Mouse (Mus musculus): Measurements from ENCODE around the gene Evi2. TPM values are rescaled to one million over a fixed set of nuclear protein-coding genes. Genes with fewer than 3 reads are reported as not detected.

Gene Evi2
- total RNA-seq (2021): under 1 TPM; 0.18 to 0.27 TPM
- long read RNA-seq, experiment 1: 0 reads
- long read RNA-seq, experiment 2, partial matches to known transcripts: 0 of 2 reads
- long read RNA-seq, experiment 2, other reads (novel, unspliced or antisense): 2 of 2 reads

DNA sequence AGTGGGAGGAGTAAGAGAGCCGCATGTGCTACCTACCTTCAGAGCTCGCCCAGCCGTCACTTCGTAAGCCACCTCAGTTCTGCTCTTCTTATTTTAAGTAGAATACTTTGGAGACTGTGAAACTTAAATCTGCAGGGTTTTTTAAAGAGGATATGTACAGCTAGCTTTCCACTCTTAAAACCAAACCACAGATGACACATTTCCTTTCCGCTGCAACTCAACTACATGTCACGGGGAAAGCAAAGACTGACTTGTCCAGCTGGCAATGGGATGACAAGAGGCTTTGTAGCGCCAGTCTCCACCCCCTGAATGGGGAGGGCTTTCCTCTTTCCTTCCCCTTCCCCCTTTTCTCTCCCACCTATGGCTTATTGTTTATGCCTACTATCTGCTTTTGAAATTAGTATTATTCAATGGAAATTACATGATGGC is at the start of gene Evi2, which contains the start of gene Evi2a:
Evi2 (minus strand) TSS at position 257 of the 429 bp plus-strand sequence.
Evi2a (minus strand) TSS at position 277 of the 429 bp plus-strand sequence.
- DNase-seq: no peak

DNA sequence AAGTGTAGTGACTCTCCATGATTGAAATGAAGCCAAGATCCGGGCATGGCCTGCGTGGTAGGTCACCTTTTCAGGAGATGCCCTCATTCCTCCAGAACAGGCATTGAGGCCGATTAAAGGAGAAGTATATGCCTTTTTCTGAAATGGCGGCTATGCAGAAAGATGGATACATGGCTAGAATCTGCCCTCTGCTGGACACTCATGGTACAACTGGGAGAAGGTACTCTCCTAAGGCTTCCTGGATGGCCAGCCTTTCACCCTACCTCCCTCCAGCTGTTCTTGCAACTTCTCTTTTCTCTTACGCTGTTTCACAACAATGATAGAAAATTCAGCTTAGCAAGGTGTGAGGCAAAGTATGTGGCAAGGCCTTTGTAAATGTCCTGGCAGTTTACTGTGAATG is 47.4 kb upstream of the Evi2 start:
- peak; percentile 83 for DNase-seq

DNA sequence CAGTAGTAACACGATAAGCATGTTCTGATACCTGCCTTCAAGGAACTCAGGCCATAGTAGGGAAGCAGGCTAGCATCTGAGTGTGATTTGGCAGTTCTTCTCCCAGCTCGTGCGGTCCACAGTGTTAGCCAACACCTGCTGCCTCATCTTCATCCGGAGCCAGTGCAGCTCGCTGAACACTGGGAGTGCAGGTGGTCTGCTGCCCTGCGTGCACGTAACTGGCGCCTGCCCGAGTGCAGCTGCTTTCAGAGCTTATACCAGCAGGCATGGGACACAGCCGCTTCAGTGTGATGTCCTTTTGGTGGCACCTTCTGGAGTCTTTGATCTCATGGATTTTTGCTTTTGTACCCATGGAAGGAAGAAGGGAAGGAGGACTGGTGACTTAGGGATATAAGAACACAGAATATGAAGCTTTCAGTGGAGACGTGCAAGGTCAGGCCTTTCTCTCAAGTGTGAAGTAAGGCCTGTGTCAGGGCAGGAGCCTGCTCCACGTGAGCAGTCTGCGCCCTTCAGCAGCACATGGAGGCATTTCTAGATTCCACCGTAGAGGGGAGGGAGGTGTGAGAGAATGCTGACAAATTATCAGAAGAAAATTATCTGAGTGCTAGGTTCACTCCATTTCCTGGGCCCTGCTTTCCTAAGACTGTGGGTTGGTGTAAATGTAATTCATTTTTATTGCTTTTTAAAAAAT is 45.1 kb upstream of the Evi2 start:
- no peak for DNase-seq

DNA sequence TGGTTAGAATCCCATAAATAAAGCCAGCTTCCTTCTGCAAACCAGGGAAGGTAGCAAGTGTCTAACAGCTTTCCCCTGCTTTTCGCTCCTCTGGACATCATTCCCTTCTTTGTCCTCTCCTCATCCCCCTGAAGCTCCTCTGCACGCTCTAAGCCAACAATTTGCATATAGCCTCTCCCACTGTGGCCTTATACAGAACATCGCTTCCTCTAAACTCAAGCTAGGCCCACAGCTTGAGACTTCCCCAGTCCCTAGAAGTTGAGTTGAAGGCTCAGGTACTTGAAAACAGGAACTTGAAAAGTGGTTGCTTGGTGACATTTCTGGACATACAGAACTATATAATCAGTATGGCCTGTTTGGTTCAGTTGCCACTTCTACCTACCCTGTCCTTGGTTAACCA is 43.4 kb upstream of the Evi2 start:
- DNase-seq: no peak

DNA sequence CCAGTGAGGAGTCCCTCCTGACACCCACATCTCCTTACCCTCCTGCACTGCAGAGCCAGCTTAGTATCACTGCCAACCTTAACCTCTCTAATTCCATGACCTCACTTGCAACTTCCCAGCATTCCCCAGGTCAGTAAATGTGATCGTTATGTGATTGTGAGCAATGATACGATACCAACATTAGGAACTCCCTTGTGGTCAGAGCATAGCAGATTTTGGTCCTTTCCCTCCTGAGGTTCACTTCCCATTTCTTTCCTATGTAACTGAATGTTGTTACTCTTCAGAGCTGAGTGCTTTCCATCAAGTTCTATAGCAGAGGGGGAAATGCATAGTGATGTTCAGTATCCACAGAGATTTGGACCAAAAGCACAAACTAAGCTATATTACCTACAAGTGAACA is 39.9 kb upstream of the Evi2 start:
- DNase-seq: no peak

DNA sequence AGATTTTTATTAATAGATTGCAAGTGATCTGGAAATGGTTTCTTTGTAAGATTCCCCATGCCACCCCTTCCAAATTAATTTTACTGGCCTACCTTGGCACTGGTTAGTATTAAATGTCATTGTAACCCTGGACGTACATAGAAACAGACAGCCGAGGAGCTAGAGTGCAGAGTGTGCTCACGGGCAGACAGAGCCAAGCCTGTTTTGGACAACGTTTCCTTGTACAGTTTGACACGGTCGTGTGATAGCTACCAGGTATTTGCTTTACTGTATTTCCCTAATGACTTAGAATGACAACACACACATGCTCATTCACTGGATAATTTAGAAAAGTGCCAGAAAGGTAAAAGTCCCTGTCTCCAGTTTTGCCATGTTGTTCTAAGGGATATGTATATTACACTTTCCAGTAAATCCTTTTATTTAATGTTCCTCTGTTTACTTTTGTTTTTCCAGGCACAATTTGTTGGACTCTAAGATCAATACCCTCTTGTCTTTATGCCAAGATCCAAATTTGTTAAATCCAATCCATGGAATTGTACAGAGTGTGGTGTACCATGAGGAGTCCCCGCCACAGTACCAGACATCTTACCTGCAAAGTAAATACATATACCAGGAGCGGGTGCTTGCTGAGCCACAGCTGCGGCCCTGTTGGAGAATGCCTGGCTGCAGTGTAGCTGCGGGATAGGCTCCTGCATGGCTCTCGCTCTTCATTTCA is 38.0 kb upstream of the Evi2 start:
- no peak for DNase-seq

DNA sequence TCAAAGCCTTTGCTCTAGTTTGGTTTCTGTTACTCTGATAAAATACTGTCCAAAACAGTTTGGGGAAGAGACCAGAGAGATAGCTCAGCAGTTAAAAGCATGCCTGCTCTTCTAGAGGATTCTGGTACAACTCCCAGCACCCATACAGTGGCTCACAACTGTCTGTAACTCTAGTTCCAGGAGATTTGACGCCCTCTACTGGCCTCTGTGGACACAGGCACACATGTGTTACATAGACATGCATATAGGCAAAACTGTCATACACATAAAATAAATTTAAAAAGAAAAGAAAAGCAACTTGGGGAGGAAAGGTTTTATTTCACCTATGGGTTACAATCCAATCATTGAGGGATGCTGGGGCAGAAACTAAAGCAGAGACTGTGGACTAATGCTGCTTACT is 36.6 kb upstream of the Evi2 start:
- DNase-seq: no peak

DNA sequence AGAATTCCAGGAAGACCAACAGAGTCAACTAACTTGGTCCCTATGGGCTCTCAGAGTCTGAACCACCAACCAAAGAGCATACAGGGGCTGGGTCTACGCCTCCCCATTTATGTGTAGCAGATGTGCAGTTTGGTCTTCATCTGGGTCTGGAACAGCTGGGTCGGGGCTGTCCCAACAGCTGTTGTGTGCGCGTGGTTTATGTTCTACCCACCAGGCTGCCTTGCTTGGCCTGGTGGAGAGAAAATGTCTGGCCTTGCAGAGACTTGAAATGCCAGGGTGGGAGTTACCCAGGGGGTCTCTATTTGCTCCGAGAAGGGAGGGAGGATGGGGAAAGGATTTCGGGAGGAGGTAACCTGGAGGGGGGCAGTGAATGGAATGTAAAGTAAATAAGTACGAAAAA is 33.1 kb upstream of the Evi2 start:
- no peak for DNase-seq

DNA sequence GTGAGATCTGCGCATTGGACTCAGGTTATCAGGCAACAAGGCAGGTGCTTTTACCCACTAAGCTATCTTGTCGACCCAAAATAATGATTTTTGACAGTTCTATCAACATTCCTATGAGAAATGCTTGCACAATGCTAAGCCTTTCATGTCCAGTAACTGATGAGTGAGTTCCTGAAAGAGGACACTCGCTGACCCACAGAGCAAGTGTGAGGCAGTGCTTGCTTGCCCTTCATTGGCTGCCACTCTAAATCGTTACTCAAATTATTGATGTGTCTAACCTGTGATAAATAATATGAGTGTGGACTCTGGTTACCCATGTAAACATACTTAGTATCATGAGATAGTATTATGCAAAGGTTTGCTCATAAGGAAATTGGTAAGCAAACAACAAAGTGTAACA is 30.1 kb upstream of the Evi2 start:
- DNase-seq: no peak

DNA sequence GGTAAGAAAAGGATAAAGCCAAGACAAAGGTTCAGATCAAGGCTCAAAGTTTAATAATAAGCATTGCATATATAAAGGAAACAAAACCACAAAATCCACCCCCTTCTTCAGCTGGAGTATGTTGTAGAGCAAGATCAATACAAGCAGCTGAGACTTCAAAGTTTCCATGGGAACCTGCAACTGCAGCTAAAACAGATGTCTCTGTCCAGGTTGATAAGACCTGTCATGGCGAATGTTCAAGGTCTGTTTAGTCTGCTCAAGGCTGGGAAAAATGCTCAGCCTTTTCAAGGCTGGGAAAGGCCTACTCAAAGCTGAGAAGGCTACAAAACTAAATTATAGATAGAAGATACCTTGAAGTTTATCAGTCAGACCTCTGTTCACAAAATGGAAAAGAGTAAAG is 22.2 kb upstream of the Evi2 start:
- DNase-seq: no peak

DNA sequence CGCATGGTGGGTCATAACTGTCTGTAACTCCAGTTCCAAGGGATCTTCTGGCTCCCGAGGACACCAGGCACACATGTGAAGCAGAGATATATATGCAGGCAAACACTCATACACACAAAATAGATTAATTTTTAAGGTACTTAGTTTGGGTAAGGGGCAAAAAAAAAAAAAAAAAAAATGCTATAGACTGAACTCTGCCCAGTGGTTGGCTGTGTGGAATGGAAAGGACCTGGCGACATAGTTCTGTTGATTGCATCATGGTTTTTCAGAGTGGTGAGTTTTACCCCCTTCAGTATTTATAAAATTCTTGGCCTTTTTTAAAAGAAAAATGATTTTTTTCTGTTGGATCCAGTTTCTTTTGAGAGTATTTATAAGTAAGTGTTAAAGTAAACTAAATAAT is 5.9 kb upstream of the Evi2 start:
- DNase-seq: no peak

DNA sequence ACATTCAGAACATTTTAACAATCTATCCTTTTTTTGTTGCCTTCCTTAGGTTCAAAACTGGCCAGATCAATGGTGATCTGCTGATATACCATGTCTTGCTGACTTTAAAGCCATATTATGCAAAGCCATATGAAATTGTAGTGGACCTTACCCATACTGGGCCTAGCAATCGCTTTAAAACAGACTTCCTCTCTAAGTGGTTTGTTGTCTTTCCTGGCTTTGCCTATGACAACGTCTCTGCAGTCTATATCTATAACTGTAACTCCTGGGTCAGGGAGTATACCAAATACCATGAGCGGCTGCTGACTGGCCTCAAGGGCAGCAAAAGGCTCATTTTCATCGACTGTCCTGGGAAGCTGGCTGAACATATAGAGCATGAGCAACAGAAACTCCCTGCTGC is 5.2 kb upstream of the Evi2 start:
- DNase-seq: no peak

DNA sequence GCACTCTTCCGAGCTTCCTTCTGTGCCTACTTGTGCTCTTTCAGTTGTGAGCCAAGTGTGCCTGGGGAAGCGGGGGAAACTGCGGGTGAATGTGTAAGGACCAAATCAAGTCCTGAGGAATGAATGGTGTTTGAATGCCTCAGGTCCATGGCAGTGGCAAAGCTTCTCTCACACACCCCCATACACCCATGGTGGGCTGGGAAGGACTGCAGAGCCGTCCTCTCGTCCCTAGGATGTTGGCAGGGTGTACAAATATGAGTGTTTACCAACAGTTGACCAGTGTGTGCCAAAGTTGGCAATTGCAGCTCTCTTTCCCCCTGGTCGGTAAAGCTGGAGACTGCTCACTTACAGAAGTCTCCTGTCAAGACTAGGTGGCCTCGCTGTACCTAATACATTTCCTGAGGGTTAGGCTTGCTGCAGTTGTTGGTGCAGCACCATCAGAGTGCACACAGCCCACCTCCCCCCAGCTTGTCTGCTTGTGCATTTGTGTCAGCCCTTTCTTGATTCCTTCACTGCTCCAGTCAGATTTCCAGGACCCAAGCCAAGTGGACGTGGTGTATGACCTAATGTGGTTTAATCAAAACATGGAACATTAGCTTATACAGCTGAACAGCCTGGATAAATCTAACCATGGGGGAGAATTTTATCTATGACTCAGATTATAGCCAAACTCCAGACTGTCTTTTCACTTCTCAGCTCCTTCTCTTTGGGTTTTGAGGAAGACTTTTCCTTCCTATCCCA is 3.7 kb upstream of the Evi2 start:
- peak; percentile 59 for DNase-seq

DNA sequence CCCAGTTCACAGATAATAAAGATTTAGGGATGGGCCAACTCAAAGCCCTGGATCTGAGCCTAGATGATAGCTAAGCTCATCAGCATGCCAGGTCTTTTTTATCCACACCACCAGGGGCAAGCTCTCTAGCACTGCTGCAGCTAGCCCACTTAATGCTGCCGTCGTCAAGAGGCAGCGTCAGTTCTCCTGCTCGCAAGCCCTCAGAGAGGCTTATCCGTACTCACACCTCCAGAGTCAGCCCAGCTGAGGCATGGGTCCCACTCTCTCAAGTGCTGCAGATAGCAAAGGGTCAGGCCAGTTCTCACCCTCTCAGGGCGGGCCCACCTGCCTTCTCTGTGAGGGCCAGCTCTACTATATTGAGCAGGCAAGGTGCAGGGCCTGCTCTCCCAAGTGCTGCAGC is 2.9 kb upstream of the Evi2 start:
- no peak for DNase-seq

DNA sequence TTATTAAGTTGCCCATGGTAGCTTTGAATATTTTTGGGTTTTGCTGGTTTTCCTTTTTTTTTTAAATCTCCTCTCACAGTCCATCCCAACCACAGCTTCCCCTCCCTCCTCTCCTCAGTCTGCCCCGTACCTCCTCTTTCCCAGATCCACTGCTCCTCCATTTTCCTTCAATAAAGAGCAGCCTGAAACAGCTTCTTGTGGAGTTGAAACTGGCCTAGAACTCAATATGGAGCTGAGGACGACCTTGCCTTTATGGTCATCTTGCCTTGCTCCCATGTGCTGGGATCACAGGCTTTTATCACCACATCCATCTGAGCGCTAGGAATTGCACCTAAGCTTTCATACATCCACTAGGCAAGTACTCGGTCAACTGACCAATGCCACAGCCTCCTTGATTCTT is 1.1 kb upstream of the Evi2 start:
- DNase-seq: no peak

DNA sequence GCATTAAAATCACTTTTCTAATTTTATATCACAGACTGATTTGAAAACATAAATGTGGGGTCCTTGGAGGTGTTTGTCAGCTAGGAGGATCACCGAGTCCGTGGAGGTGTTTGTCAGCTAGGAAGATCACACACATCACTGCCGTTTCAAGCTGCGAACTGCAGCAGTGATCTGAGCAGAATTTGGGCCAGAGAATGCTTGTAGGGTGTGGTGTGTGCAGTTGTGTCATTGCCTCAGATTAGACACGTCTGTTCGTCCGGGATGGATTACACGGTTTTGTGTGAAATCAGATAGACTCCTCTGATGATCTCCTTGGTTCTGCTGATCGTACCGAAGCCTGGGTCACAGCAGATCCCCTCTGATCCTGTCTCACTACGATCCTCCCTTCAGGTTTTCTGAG is 385 bp upstream of the Evi2 start:
- no peak for DNase-seq

DNA sequence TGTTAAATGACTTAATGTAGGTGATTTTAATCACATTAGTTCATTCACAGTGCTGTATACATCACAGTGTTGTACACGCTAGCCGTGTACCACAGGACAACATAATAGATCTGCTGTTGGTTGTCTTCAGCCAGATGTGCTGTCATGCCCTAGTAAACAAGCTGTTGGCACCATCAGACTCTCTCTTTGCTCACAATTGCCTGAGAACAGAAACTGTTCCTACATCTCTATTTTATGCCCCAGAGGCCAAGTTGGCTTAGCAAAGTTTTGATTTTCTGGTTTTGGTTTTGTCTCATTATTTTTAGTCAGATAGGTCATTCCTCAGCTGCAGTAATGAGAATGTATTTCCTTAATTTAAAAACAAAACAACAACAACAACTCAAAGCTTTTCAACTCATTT is 653 bp downstream of the Evi2 start:
- no peak for DNase-seq

DNA sequence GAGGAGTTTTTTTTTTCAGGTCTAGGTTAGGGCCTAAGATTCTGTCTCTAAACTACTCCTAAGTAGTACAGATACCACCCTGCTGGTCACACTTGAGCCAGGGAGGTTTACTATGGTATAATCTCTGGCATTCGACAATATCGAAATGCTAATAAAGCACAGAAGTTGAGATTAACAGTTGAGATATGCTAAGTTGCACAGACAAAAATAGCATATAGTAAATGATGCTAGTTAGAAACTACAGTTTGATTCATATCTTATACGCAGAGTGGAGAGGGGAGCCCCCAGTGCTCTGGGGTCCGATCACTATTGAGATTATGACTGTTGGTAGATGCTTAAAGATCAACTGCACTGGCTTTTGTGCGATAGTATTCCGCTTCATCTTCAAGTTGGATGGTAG is 1.2 kb downstream of the Evi2 start:
- DNase-seq: no peak

DNA sequence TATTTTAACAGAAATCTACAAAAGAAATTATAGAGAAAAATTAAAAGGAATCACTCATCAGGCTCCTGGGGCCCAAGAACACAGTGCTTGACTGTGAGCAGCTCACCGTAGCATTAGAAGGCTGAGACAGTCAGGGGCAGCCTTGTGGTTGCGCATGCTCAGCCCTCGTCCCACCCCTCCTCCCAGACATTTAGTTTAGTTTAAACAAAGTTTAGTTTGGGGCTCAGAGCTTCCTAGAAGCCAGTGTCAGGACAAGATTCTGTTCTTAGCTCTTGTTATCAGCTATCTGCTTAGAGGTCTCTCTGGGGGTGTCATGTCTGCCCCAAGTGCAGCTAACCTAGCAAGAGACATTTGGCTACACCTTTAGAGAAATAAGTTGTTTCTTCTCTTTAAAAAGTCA is 1.8 kb downstream of the Evi2 start:
- no peak for DNase-seq

DNA sequence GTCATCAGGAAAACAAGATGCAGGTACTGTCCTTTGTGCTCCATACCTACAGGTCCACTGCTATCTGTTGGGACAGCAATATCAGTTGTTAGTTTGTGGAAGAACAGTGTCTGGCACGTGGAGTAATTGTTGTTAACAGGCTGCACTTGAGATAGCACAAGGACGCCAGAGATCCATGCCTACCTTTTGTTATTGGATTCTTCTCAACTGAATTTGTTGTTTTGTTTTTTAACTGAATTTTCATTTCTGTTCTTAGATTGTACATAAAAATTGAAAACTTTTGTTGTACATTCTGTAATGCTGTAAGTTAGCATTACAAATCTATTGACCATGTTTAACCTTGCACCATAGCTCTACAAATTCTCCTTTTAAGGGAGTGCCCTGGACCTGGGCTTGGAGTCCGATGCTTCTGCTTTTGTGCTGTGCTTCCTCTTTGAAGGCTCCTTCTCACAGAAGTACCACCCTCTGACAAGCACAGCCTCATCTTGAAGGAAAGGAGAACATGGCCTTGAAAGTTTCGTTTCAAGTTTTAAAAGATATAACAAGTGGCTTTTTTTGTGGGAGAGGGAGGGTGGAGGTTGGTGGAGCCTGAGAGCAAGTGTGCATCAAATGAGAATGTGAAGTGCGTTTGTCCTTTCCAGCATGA is 2.5 kb downstream of the Evi2 start:
- no peak for DNase-seq

DNA sequence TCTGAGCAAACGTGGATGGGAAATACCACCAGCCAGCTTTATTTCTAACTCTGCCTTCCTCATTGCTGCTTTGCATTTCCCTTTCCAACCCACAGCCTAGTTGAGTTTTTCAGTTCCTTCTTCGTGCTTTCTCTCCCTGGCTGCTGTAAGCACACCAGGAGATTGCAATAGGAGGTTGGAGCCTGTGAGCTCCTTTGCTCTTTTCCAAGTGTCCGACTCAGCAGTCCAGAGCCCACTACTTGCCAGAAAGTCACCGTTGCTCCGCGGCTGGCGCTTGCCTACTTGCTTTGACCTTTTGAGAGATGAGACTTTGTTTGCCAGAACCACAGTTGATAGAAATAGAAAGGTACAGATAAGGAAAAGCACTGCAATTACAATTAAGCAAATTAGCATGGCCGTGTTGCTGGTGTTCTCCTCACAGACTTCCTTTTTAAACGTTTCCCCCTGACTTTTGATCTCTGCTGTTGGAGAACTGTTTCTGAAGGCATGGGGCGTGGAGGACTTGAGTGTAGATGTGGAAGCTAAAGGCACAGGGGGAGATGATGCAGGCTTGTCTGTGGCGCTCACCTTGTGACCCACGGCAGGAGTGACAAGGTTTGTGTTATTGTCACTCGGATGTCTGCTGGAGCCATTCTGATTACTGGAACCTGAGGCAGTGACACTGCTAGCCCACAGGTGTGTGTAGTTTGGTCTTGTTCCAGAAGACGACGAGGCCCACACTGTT is 3.2 kb downstream of the Evi2 start:
- DNase-seq: peak; percentile 39

DNA sequence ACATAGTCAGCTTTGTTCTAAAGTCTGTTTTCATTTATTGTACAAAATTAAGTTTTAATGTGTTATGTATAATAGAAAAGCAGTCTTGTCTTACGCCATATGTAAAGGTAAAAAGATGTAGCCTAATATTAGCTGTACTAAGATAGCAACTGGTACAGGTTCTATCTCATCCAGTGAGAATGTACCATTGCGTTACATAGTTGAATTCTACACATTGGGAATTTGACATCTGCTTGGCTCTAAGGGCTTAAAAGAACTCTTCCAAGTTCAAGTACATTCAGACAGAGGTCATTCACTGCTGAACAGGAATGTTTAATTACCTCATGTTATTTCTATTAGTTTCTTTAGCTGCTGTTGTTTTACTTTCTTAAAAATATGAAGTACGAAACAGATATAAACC is 3.8 kb downstream of the Evi2 start:
- no peak for DNase-seq

All from adrenal gland, postnatal 10 days (tissue).